Mouse (Mus musculus) stomach, embryonic 15.5 days (tissue): ENCODE results near the gene Slc1a5. TPM values are rescaled to one million over a fixed set of nuclear protein-coding genes. Genes with fewer than 3 reads are reported as not detected.
A peak's percentile ranks its signal among the peaks of the same experiment; 100 is the strongest.

ENCODE experiments used
- ATAC-seq: fragments of 200-750 bp; cut with Nextera tagmentation; 2 replicates; pipeline ENCODE4 v1.8.0; 2017; ENCODE audit warnings: low read depth, moderate number of reproducible peaks, moderate TSS enrichment; ENCODE audit not compliant: insufficient read depth, low FRiP score
- H3K27ac ChIP-seq: fragments of 300-500 bp; sonication (generic); 2 replicates; pipeline ENCODE4 v1.5.1; 2015; ENCODE audit warnings: mild to moderate bottlenecking, inconsistent platforms
- H3K27me3 ChIP-seq: fragments of 300-500 bp; sonication (generic); replicated peaks from 2 replicates; pipeline ENCODE4 v1.6.1; 2015; ENCODE audit warnings: inconsistent platforms
- H3K36me3 ChIP-seq: fragments of 300-500 bp; sonication (generic); 2 replicates; pipeline ENCODE4 v1.6.1; 2015; ENCODE audit warnings: inconsistent platforms
- H3K4me1 ChIP-seq: fragments of 300-500 bp; sonication (generic); 2 replicates; pipeline ENCODE4 v1.6.1; 2015; ENCODE audit warnings: inconsistent platforms
- H3K4me2 ChIP-seq: fragments of 300-500 bp; sonication (generic); 2 replicates; pipeline ENCODE4 v1.6.1; 2015; ENCODE audit warnings: mild to moderate bottlenecking, inconsistent platforms
- H3K4me3 ChIP-seq: fragments of 300-500 bp; sonication (generic); replicated peaks from 2 replicates; pipeline ENCODE4 v1.5.1; 2015; ENCODE audit warnings: inconsistent platforms
- H3K9ac ChIP-seq: fragments of 300-500 bp; sonication (generic); 2 replicates; pipeline ENCODE4 v1.6.1; 2015; ENCODE audit warnings: inconsistent platforms
- H3K9me3 ChIP-seq: fragments of 300-500 bp; sonication (generic); 2 replicates; pipeline ENCODE4 v1.6.1; 2016; ENCODE audit warnings: inconsistent platforms
- WGBS: fragments of 180-500 bp; shearing (Covaris S2); methylation state at CpG from one replicate; pipeline ENCODE4 v1.1.7; 2015; 5-methylcytosine and 5-hydroxymethylcytosine counted together
- polyA plus RNA-seq: library from polyadenylated mRNA; unstranded; fragments of >200 nt; fragmentation: Nextera tagmentation; extraction: Ambion mirVana; gene quantifications from 2 replicates; pipeline ENCODE4 v1.2.1, GENCODE M21; 2015

Gene Slc1a5
- polyA plus RNA-seq, 1 experiment from 2014 or later, result 66.3 TPM

- WGBS, result 19% methylated on average over 90 of the region's 90 CpGs
- no peak overlapping the region for H3K9ac ChIP-seq
Measured at GRCm38 (mm10) chr7:16810920-16811648, 29.9 kb downstream of the Slc1a5 start.

DNA sequence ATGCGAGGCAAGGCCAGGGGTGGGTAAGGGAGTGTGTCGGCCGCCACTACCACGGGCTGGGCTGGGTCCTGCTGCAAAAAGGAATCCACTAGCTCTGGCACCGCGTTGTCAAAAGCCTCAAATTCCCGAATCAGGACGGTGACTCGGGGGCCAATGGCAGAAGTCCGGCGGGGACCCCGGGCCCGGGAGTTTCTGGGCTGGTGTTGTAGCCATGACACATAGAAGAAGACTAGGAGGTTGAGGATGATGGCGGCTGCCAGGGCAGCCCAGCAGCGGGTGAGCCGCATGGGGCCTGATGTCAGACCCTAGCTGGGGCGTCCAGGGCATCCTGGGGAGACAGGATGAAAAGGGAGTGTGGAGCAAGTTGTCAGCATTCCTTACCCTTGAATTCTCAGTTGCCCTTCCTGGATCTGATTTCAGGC is 30.5 kb downstream of the Slc1a5 start:
- H3K9me3 ChIP-seq, result no peaks in the 10 kb centered on the region
- peak overlapping the region; percentile 38 for H3K4me3 ChIP-seq
- 41% methylated on average over 17 of the region's 17 CpGs for WGBS
- no peak overlapping the region for H3K27ac ChIP-seq
- ATAC-seq, result no peak
- peak overlapping the region; percentile 79 for H3K4me2 ChIP-seq
- H3K36me3 ChIP-seq, result peaks cover 8% of the 10 kb centered on the region; the same call in 1 of the 2 replicates
- H3K4me1 ChIP-seq, result peaks cover 33% of the 10 kb centered on the region
- H3K9ac ChIP-seq, result no peak overlapping the region
- 0 out of 2 replicates have a peak, but pooled peaks cover 15% of the 10 kb centered on the region for H3K27me3 ChIP-seq

More at GRCm38 (mm10) chr7:16810920-16811648, 29.9 kb downstream of the Slc1a5 start:
- Histone ChIP-seq H3K9me3 (no peaks in the 10 kb centered on the region), H3K4me3 (peak overlapping the region; percentile 38), H3K27ac (no peak overlapping the region), H3K27me3 (0 out of 2 replicates have a peak, but pooled peaks cover 15% of the 10 kb centered on the region), H3K36me3 (peaks cover 8% of the 10 kb centered on the region; the same call in 1 of the 2 replicates), H3K4me2 (peak overlapping the region; percentile 79), H3K4me1 (peaks cover 33% of the 10 kb centered on the region)
- no peak for ATAC-seq

- H3K4me1 ChIP-seq, result peaks cover 38% of the 10 kb centered on the region
- H3K27ac ChIP-seq, result no peak overlapping the region
- H3K27me3 ChIP-seq, result 0 out of 2 replicates have a peak, but pooled peaks cover 15% of the 10 kb centered on the region
- H3K4me2 ChIP-seq, result no peak overlapping the region
- no peaks in the 10 kb centered on the region for H3K9me3 ChIP-seq
- WGBS, result 81% methylated on average over 2 of the region's 2 CpGs
- no peak overlapping the region for H3K4me3 ChIP-seq
- no peak for ATAC-seq
- no peak overlapping the region for H3K9ac ChIP-seq
- peaks cover 6% of the 10 kb centered on the region; the same call in 1 of the 2 replicates for H3K36me3 ChIP-seq
Measured at GRCm38 (mm10) chr7:16812505-16812904, 31.4 kb downstream of the Slc1a5 start.

DNA sequence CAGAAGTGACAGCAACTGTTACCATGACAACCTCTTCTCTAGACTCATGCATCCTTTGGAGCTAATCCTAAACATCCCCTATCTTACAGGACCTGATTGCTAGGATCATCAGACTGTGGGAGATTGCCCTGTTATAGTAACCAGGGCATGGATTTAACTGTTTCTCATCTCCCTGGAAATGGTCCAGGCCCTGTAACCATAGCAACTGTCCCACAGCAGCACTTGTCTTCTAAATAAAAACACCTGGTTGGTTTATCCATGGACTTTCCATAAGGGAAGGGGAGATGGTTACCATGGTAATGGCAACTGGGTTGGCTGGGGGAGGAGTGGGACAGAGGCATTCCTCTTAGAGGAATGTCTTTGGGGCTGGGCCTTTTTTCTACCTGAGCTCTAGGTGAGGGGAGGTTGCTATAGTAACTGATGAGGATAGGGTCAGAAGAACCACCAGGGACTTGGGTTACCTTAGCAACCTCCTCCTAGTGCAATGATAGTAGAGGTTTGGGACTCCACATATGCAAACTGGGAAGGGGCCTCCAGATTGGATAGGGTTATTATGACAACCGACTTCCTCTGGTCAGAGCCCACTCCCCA is 34.3 kb downstream of the Slc1a5 start, which contains the start of gene Strn4:
Gene Strn4, plus strand, starts transcription at position 539 of the 591 bp plus-strand sequence.
- H3K9me3 ChIP-seq, result no peaks in the 10 kb centered on the region
- H3K36me3 ChIP-seq, result no peaks in the 10 kb centered on the region
- peak within 1 kb of the TSS; percentile 99 for H3K9ac ChIP-seq
- H3K27ac ChIP-seq, result peak within 1 kb of the TSS; percentile 94
- peak within 1 kb of the TSS; percentile 88 for H3K4me3 ChIP-seq
- H3K4me2 ChIP-seq, result peak within 1 kb of the TSS; percentile 89
- H3K27me3 ChIP-seq, result 0 out of 2 replicates have a peak, but pooled peaks cover 15% of the 10 kb centered on the region
- WGBS, result 6% methylated on average over 1 of the region's 1 CpGs
- H3K4me1 ChIP-seq, result peaks cover 51% of the 10 kb centered on the region
- ATAC-seq, result no peak

GRCm38 (mm10) chr7:16816078-16816474 is 34.9 kb downstream of the Slc1a5 start:
- Histone ChIP-seq H3K4me1 (peaks cover 47% of the 10 kb centered on the region), H3K4me2 (peak overlapping the region; percentile 89), H3K9ac (peak overlapping the region; percentile 99), H3K4me3 (peak overlapping the region; percentile 88), H3K27ac (peak overlapping the region; percentile 94), H3K36me3 (no peaks in the 10 kb centered on the region), H3K27me3 (0 out of 2 replicates have a peak, but pooled peaks cover 10% of the 10 kb centered on the region), H3K9me3 (no peaks in the 10 kb centered on the region)
- ATAC-seq, result peak; percentile 86
- WGBS, result 0% methylated on average over 30 of the region's 55 CpGs

DNA sequence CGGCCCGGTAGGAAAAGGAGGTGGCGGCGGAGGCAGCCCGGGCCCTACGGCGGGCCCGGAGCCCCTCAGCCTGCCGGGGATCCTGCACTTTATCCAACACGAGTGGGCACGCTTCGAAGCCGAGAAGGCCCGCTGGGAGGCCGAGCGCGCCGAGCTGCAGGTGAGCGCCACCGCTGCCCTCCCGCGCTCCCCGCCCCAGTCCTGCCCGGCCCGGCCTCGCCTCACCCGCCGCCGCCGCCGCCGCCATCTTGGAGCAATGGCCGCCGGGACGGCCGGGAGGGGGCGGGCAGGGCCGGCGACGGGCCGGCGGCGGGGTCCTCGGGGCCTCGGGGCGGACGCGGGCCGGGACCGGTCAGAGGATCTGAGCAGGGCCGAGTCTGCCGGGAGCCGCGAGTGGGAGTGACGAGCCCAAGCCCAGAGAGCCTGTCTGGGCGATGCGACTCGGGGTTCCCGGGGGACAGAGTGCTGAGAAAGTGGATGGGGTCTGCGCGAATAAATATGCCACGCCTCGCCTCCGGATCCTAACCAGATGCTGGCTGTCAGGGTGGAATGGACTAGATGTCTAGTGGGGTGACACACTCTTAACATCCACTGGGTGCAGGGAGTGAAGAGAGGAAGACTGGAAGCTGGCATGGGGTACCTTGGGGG is 35.5 kb downstream of the Slc1a5 start, which contains the start of gene Fkrp:
Gene Fkrp, minus strand, starts transcription at position 258 of the 648 bp plus-strand sequence.
- ATAC-seq, result peak; percentile 57
- WGBS, result under 1% methylated on average over 54 of the region's 64 CpGs
- Histone ChIP-seq H3K4me2 (peak within 1 kb of the TSS; percentile 89), H3K27ac (peak within 1 kb of the TSS; percentile 94), H3K27me3 (0 out of 2 replicates have a peak, but pooled peaks cover 6% of the 10 kb centered on the region), H3K4me3 (peak within 1 kb of the TSS; percentile 88), H3K9me3 (no peaks in the 10 kb centered on the region), H3K9ac (peak within 1 kb of the TSS; percentile 99), H3K4me1 (peaks cover 45% of the 10 kb centered on the region), H3K36me3 (no peaks in the 10 kb centered on the region)

- H3K27ac ChIP-seq, result no peak overlapping the region
- 47% methylated on average over 3 of the region's 3 CpGs for WGBS
- H3K9ac ChIP-seq, result peak overlapping the region; percentile 99; the same call in 1 of the 2 replicates
- no peaks in the 10 kb centered on the region for H3K9me3 ChIP-seq
- peak overlapping the region; percentile 89 for H3K4me2 ChIP-seq
- ATAC-seq, result no peak
- peaks cover 48% of the 10 kb centered on the region for H3K4me1 ChIP-seq
- peak overlapping the region; percentile 88 for H3K4me3 ChIP-seq
- H3K27me3 ChIP-seq, result no peaks in the 10 kb centered on the region
- H3K36me3 ChIP-seq, result peaks cover 3% of the 10 kb centered on the region; the same call in 1 of the 2 replicates
Measured at GRCm38 (mm10) chr7:16817693-16818092, 36.6 kb downstream of the Slc1a5 start.

- Histone ChIP-seq H3K36me3 (peaks cover 12% of the 10 kb centered on the region; the same call in 1 of the 2 replicates), H3K9me3 (no peaks in the 10 kb centered on the region), H3K27ac (peak overlapping the region; percentile 11; the same call in 1 of the 2 replicates), H3K9ac (no peak overlapping the region), H3K27me3 (no peaks in the 10 kb centered on the region), H3K4me3 (no peak overlapping the region), H3K4me2 (no peak overlapping the region), H3K4me1 (peaks cover 49% of the 10 kb centered on the region)
- 77% methylated on average over 5 of the region's 5 CpGs for WGBS
- no peak for ATAC-seq
Measured at GRCm38 (mm10) chr7:16819794-16820193, 38.7 kb downstream of the Slc1a5 start.

- peaks cover 45% of the 10 kb centered on the region for H3K4me1 ChIP-seq
- WGBS, result 66% methylated on average over 5 of the region's 5 CpGs
- peak overlapping the region; percentile 11; the same call in 1 of the 2 replicates for H3K27ac ChIP-seq
Measured at GRCm38 (mm10) chr7:16820271-16820763, 39.2 kb downstream of the Slc1a5 start.

DNA sequence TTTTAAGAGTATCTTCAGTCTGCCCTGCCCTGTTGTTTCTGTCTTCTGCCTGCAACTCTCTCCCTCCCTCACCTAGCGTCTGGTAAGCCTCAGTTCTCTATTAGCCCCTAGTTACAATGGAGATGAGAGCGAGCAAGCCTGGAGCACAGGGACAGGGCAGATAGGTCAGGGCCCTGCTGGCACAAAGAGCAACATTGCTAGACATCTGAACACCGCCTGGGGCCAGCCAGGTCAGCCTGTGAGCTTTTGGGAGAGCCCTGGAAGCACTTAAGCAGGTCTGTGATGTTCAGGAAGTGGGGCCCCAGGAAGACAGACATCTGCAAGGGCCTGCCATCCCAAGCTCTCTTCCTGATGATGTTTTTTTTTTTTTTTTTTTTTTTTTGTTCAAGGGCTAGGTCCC is 40.0 kb downstream of the Slc1a5 start:
- peaks cover 38% of the 10 kb centered on the region for H3K4me1 ChIP-seq
- H3K27ac ChIP-seq, result no peak overlapping the region
- H3K4me2 ChIP-seq, result no peak overlapping the region
- H3K36me3 ChIP-seq, result peaks cover 23% of the 10 kb centered on the region
- no peak for ATAC-seq
- H3K9ac ChIP-seq, result no peak overlapping the region
- H3K9me3 ChIP-seq, result no peaks in the 10 kb centered on the region
- no peaks in the 10 kb centered on the region for H3K27me3 ChIP-seq
- no peak overlapping the region for H3K4me3 ChIP-seq
- 44% methylated on average over 3 of the region's 3 CpGs for WGBS

More at GRCm38 (mm10) chr7:16820271-16820763, 39.2 kb downstream of the Slc1a5 start:
- Histone ChIP-seq H3K4me3 (no peak overlapping the region), H3K9me3 (no peaks in the 10 kb centered on the region), H3K9ac (no peak overlapping the region), H3K36me3 (peaks cover 18% of the 10 kb centered on the region; the same call in 1 of the 2 replicates), H3K27me3 (no peaks in the 10 kb centered on the region), H3K4me2 (no peak overlapping the region)
- no peak for ATAC-seq

GRCm38 (mm10) chr7:16821669-16822101 is 40.5 kb downstream of the Slc1a5 start:
- no peak for ATAC-seq
- no peak overlapping the region for H3K27ac ChIP-seq
- peaks cover 28% of the 10 kb centered on the region for H3K36me3 ChIP-seq
- WGBS, result 74% methylated on average over 4 of the region's 4 CpGs
- no peak overlapping the region for H3K4me2 ChIP-seq
- peaks cover 38% of the 10 kb centered on the region for H3K4me1 ChIP-seq
- H3K4me3 ChIP-seq, result no peak overlapping the region
- H3K27me3 ChIP-seq, result no peaks in the 10 kb centered on the region
- H3K9me3 ChIP-seq, result no peaks in the 10 kb centered on the region
- H3K9ac ChIP-seq, result no peak overlapping the region
